Comparison of ENCODE assay signal across 8 mouse cellular contexts in the genomic region with DNA sequence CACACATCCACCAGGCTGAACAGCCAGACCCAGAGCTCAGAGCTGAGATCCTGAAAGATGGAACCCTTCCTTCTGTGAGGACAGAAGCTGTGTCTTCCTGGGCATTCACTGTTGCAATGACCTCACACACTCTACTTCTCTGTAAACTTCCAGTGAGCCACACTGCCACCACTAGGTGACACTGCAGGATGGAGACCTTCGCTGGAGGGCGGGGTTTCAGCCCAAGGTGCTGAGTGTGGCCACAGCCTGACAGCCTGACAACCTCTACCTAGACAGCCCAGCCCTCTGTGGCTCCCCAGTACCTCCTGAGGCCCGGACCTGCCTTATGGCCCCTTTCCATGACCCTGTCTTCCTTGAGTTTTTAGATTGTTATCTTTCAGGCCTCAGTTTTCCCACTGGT. TPM values are rescaled to one million over a fixed set of nuclear protein-coding genes. Genes with fewer than 3 reads are reported as not detected.
DNase-seq lines count a peak whose midpoint lies in the region; ATAC-seq and TF ChIP-seq lines count a peak whose summit lies in the region.

No protein-coding gene starts in this region.

- no peaks in the 10 kb centered on the region for H3K9me3 ChIP-seq in heart, embryonic 16.5 days (replicated peaks; ENCODE audit: control insufficient read depth, low read length)

- peak; percentile 56; the same call in 1 of the 2 replicates for TF ChIP-seq CTCF in spleen, adult 2 months (IDR thresholded peaks at IDR 0.05; ENCODE audit: extremely low read depth, insufficient read depth, insufficient read length, insufficient replicate concordance)

- no peaks in the 10 kb centered on the region for H3K4me1 ChIP-seq in heart, embryonic 16.5 days (ENCODE audit: control insufficient read depth, insufficient read depth, low read length)
- no peaks in the 10 kb centered on the region for H3K4me1 ChIP-seq in spleen, adult 2 months (ENCODE audit: control insufficient read depth, insufficient read depth, insufficient read length)

- no peak overlapping the region for H3K4me3 ChIP-seq in heart, embryonic 16.5 days (ENCODE audit: low read length)
- no peak overlapping the region for H3K4me3 ChIP-seq in spleen, adult 2 months (ENCODE audit: extremely low read depth, insufficient read depth, insufficient read length)

- H3K4me2 ChIP-seq in heart, embryonic 16.5 days (ENCODE audit: low read depth, low read length), result no peak overlapping the region

- no peaks in the 10 kb centered on the region; the same call in 1 of the 2 replicates for H3K27me3 ChIP-seq in heart, embryonic 16.5 days (ENCODE audit: control insufficient read depth, insufficient read depth, low read length)
- H3K27me3 ChIP-seq in spleen, adult 2 months (ENCODE audit: control insufficient read depth, insufficient read depth, low read length), result 0 out of 2 replicates have a peak, but pooled peaks cover 1% of the 10 kb centered on the region

- WGBS in heart, embryonic 16.5 days, result 7% methylated on average over 3 of the region's 3 CpGs
- 11% methylated on average over 3 of the region's 3 CpGs for WGBS in spleen, adult 2 months

- ATAC-seq in frontal cortex, adult (ENCODE audit: low TSS enrichment), result peak; percentile 67; the same call in 1 of the 2 replicates
- ATAC-seq in common myeloid progenitor, adult 5-6 weeks (replicated peaks; ENCODE audit: low read depth, poor library complexity, severe bottlenecking), result peak; percentile 82
- peak; percentile 71 for ATAC-seq in heart, embryonic 16.5 days (replicated peaks; ENCODE audit: extremely low read depth, insufficient read depth, low FRiP score)

- no peak overlapping the region for H3K27ac ChIP-seq in heart, embryonic 16.5 days (ENCODE audit: low read length)
- no peak overlapping the region for H3K27ac ChIP-seq in spleen, adult 2 months (ENCODE audit: insufficient read depth, low read length)

- H3K36me3 ChIP-seq in heart, embryonic 16.5 days (ENCODE audit: control insufficient read depth, insufficient read depth), result no peaks in the 10 kb centered on the region
- H3K36me3 ChIP-seq in spleen, adult 2 months (ENCODE audit: control insufficient read depth, insufficient read depth, low read length), result no peaks in the 10 kb centered on the region

- TF ChIP-seq POLR2A in spleen, adult 2 months (IDR thresholded peaks at IDR 0.05; ENCODE audit: low read depth, low read length), result no peak

- H3K9ac ChIP-seq in heart, embryonic 16.5 days (ENCODE audit: low read length), result no peak overlapping the region

- no peak for DNase-seq in frontal cortex, postnatal 25 days (ENCODE audit: low spot score in 2 of 2)
- DNase-seq in R1 (ENCODE audit: low read depth, low spot score), result peak; percentile 92
- peak; percentile 69 to 76 for DNase-seq in kidney, postnatal 25 days
- peak; percentile 63 to 70 for DNase-seq in lung, postnatal 4 days
- peak; percentile 23 to 58 for DNase-seq in spleen, adult 2 months (ENCODE audit: low read depth in 1 of 2, low spot score in 2 of 2)

RNA-seq across cellular contexts. Expression of a gene that starts 12.9 kb away (rescaled TPM):
- 0.78 TPM in 1 of 2 replicates, not detected in the other for total RNA-seq in common myeloid progenitor, adult 5-6 weeks (2017)
- polyA plus RNA-seq in heart, embryonic 16.5 days (2015; fragmentation: Nextera tagmentation; extraction: Ambion mirVana), result 0.32 and 0.41 TPM in 2 replicates
- 0.40 and 0.68 TPM in 2 replicates for polyA plus RNA-seq in spleen, adult 2 months (2012; rRNA removed)

RNA-seq across cellular contexts. Expression of a gene that starts 14.7 kb away (rescaled TPM):
- 0.58 and 0.64 TPM in 2 replicates for total RNA-seq in common myeloid progenitor, adult 5-6 weeks (2017)
- 0.62 and 0.70 TPM in 2 replicates for polyA plus RNA-seq in heart, embryonic 16.5 days (2015; fragmentation: Nextera tagmentation; extraction: Ambion mirVana)
- 1.2 and 2.5 TPM in 2 replicates for polyA plus RNA-seq in spleen, adult 2 months (2012; rRNA removed)

RNA-seq across cellular contexts. Expression of a gene that starts 30.2 kb away (rescaled TPM):
- total RNA-seq in common myeloid progenitor, adult 5-6 weeks (2017), result not detected in 2 replicates
- polyA plus RNA-seq in heart, embryonic 16.5 days (2015; fragmentation: Nextera tagmentation; extraction: Ambion mirVana), result 1.2 and 1.3 TPM in 2 replicates
- 0.22 and 0.23 TPM in 2 replicates for polyA plus RNA-seq in spleen, adult 2 months (2012; rRNA removed)

Comparison
In these comparisons a context has a peak if more than half of its experiments do, and no peak if none do; other contexts are left out.
1. DNase-seq: peak in R1 (single experiment), kidney, postnatal 25 days (2 of 2), lung, postnatal 4 days (2 of 2) and spleen, adult 2 months (2 of 2); none in frontal cortex, postnatal 25 days (0 of 2).
2. Peak in every context shown above with its lines, with median percentiles within 50 percentile points of each other: ATAC-seq.